Mouse (Mus musculus) heart, adult 2 months (tissue): ENCODE data around the gene Mdm1. TPM values are rescaled to one million over a fixed set of nuclear protein-coding genes. Genes with fewer than 3 reads are reported as not detected.
A peak's percentile ranks its signal among the peaks of the same experiment; 100 is the strongest.

Experiments
- DNase-seq, 2 experiments: peaks; one replicate each; pipeline ENCODE4 v3.0.0; 2021
- H3K27ac ChIP-seq: fragments of 200-600 bp; 2 replicates; pipeline ENCODE4 v1.8.1; 2022
- H3K27me3 ChIP-seq: fragments of 200-500 bp; 2 replicates; pipeline ENCODE4 v1.6.1; 2012; ENCODE audit warnings: mild to moderate bottlenecking, low read length, inconsistent platforms, mixed read lengths; ENCODE audit not compliant: control insufficient read depth, insufficient read depth
- H3K36me3 ChIP-seq: fragments of 200-500 bp; 2 replicates; pipeline ENCODE4 v1.6.1; 2012; ENCODE audit warnings: low read length, inconsistent platforms; ENCODE audit not compliant: control insufficient read depth, insufficient read depth
- H3K4me1 ChIP-seq: fragments of 200-500 bp; 2 replicates; pipeline ENCODE4 v1.6.1; 2011; ENCODE audit warnings: low read length; ENCODE audit not compliant: control insufficient read depth, insufficient read depth
- H3K4me3 ChIP-seq: fragments of 200-600 bp; 2 replicates; pipeline ENCODE4 v1.8.1; 2022
- H3K79me2 ChIP-seq: fragments of 200-500 bp; replicated peaks from 2 replicates; pipeline ENCODE4 v1.6.1; 2012; ENCODE audit warnings: mild to moderate bottlenecking, inconsistent platforms, low read length, moderate library complexity, mixed read lengths; ENCODE audit not compliant: control insufficient read depth, insufficient read depth
- H3K9ac ChIP-seq: fragments of 200-500 bp; 2 replicates; pipeline ENCODE4 v1.6.1; 2012; ENCODE audit warnings: low read depth, mild to moderate bottlenecking, control low read depth, inconsistent platforms, low read length, mixed read lengths
- CTCF ChIP-seq: fragments of 200-600 bp; IDR thresholded peaks from 2 replicates; pipeline ENCODE4 v1.8.1; 2022; ENCODE audit warnings: antibody characterized with exemption, mild to moderate bottlenecking, moderate library complexity
- EP300 ChIP-seq: fragments of 200-500 bp; IDR thresholded peaks from 2 replicates; pipeline ENCODE4 v1.6.1; 2011; ENCODE audit warnings: low read depth, low read length, control low read depth; ENCODE audit not compliant: insufficient read depth
- POLR2A ChIP-seq: fragments of 200-500 bp; IDR thresholded peaks from 2 replicates; pipeline ENCODE4 v1.6.1; 2011; ENCODE audit warnings: mild to moderate bottlenecking, low read depth, low read length, control low read depth; ENCODE audit not compliant: insufficient read depth
- WGBS: fragments of 180-500 bp; shearing (Covaris S2); methylation state at CpG from one replicate; pipeline ENCODE4 v1.1.7; 2018; 5-methylcytosine and 5-hydroxymethylcytosine counted together
- intact Hi-C: fragments of 180-260 bp; cut with DNase I; formaldehyde crosslinking; loops from one replicate; pipeline ENCODE4 v1.15.1; 2025
- polyA plus RNA-seq: library from polyadenylated mRNA; depleted of rRNA; stranded (reverse); fragments of >200 nt; gene quantifications from 2 replicates; pipeline ENCODE4 v1.2.3, GENCODE M21; 2012
- total RNA-seq, 2 experiments: library from RNA; stranded (reverse); gene quantifications; 2 replicates each; pipeline ENCODE4 v1.2.3; 2021

The Mdm1 gene
- total and polyA plus RNA-seq, 3 experiments = 3.3 to 4.0 (median 3.9) TPM

DNA sequence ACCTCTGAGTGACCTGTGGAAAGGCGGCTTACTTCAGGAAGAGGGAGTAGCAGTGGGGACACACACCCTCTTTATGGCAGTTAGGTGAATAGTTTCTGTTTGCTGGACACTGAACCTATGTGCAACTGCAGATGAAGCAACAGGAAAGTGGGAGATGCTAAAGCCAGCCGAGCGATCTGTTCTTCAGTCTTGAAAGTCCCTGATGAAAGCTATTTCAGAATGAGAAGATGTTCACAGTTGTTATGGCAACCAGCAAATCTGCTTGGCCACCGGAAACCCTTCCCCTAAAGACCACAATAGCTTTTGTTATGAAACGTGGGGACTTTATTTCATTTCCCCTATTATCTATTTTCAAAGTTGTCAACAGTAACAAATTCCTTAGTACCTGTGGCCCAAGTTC, 41.0 kb upstream of the Mdm1 start:
- intact Hi-C loops = loop anchor here (5.0 kb wide), 2 partner anchors 118 to 193 kb away; no protein-coding TSS in a partner anchor

DNA sequence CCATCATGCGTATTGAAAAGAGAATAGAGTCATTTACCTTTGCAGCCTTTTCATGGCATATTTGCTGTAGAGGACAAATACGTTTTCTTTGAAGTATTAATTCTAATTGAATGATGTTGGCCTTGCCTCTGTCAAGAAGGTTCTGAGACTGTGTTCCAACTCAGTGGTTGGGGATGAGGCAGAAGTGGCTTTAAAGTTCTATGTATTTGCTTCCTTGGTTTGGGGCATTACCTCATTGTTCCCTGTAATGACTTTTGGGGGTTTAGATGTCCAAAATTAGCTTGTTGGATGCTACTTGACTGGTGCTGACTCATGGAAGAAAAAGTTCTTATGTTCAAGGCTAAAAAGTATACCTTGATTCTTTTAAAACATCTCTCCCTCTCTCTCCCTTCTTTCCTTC, 40.6 kb upstream of the Mdm1 start:
- H3K9ac ChIP-seq = no peak overlapping the region
- no peak overlapping the region for H3K27ac ChIP-seq
- H3K79me2 ChIP-seq = no peaks in the 10 kb centered on the region
- H3K36me3 ChIP-seq = no peaks in the 10 kb centered on the region
- DNase-seq = no peak
- peaks cover 3% of the 10 kb centered on the region for H3K4me1 ChIP-seq
- no peaks in the 10 kb centered on the region for H3K27me3 ChIP-seq
- 80% methylated on average over 2 of the region's 2 CpGs for WGBS
- TF ChIP-seq CTCF = no peak
- TF ChIP-seq EP300 = no peak
- no peak for TF ChIP-seq POLR2A
- H3K4me3 ChIP-seq = no peak overlapping the region
- intact Hi-C loops = loop anchor here (5.0 kb wide), 2 partner anchors 119 to 194 kb away; no protein-coding TSS in a partner anchor

More for the DNA sequence above, 41.0 kb upstream of the Mdm1 start:
- peaks cover 3% of the 10 kb centered on the region for H3K4me1 ChIP-seq
- H3K4me3 ChIP-seq = no peak overlapping the region
- WGBS = 44% methylated on average over 5 of the region's 5 CpGs
- DNase-seq = no peak
- H3K9ac ChIP-seq = no peak overlapping the region
- no peak overlapping the region for H3K27ac ChIP-seq
- H3K27me3 ChIP-seq = no peaks in the 10 kb centered on the region
- TF ChIP-seq EP300 = no peak
- TF ChIP-seq POLR2A = no peak
- TF ChIP-seq CTCF = no peak
- no peaks in the 10 kb centered on the region for H3K36me3 ChIP-seq
- no peaks in the 10 kb centered on the region for H3K79me2 ChIP-seq

DNA sequence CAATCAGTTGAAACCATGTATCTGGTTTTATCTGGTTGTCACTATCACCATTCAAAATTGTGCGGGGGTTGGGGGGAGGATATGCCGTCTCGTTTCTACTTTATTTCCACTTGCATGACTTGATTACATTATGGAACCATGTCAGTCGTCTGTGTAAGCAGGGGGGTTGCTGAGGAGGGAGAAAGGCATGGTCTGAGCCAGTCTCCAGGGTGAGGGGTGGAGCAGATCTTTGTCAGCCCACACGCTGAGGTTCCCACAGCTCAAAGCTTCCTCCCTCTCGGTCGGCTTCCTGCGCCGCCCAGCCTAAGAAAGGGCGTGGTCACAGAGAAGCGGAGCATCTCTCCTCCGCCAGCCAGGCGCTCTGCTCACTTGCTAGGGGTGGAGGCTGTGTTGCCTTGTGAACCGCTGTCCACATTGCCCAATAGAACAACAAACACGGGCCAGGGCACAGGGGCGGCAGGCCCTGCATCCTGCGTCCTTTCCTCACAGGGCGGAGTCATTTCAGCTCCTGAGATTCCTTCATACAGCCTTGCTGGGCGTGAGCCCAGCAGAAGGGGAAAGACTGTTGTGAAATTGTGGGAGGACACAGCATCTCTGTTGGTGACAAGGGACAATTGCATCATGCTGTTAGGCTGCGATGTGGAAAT, 38.5 kb upstream of the Mdm1 start:
- WGBS = 0% methylated on average over 20 of the region's 20 CpGs
- H3K27ac ChIP-seq = peak overlapping the region; percentile 62

DNA sequence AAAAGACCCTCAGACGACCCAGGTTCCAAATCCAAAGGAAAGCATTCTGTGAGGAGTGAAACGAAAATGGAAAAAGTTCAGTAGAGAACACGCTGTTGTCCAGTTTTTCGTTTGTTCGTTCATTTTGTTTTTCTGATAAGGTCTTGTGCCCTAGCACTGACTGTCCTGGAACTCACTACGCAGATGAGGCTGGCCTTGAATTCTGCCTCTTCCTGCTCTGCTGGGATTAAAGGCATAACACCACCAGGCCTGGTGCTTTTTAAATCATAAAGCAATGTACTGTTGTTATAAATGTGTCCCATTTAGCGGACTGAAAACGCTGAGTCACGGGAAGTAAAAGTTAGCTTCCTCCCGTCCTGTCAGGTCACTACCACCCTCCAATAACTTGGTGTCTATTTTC, 37.7 kb upstream of the Mdm1 start:
- 50% methylated on average over 10 of the region's 10 CpGs for WGBS
- Histone ChIP-seq H3K4me1 (peaks cover 3% of the 10 kb centered on the region), H3K9ac (no peak overlapping the region), H3K4me3 (no peak overlapping the region), H3K79me2 (no peaks in the 10 kb centered on the region), H3K27ac (peak overlapping the region; percentile 62), H3K36me3 (no peaks in the 10 kb centered on the region), H3K27me3 (no peaks in the 10 kb centered on the region)
- DNase-seq = no peak
- no peak for TF ChIP-seq CTCF
- TF ChIP-seq EP300 = 0 out of 2 replicates have a peak, but pooled peaks have one; percentile 36
- intact Hi-C loops = loop anchor here (1.0 to 5.0 kb wide), 3 partner anchors 122 to 259 kb away; no protein-coding TSS in a partner anchor

More for the DNA sequence above, 38.5 kb upstream of the Mdm1 start:
- no peaks in the 10 kb centered on the region for H3K36me3 ChIP-seq
- TF ChIP-seq EP300 (peak; percentile 92), CTCF (no peak), POLR2A (peak; percentile 69)
- intact Hi-C loops = loop anchor here (1.0 to 5.0 kb wide), 3 partner anchors 121 to 258 kb away; no protein-coding TSS in a partner anchor
- H3K9ac ChIP-seq = peak overlapping the region; percentile 39; the same call in 1 of the 2 replicates
- peaks cover 3% of the 10 kb centered on the region for H3K4me1 ChIP-seq
- H3K79me2 ChIP-seq = no peaks in the 10 kb centered on the region
- H3K4me3 ChIP-seq = peak overlapping the region; percentile 45
- DNase-seq = peak; percentile 88 to 95
- no peaks in the 10 kb centered on the region for H3K27me3 ChIP-seq

DNA sequence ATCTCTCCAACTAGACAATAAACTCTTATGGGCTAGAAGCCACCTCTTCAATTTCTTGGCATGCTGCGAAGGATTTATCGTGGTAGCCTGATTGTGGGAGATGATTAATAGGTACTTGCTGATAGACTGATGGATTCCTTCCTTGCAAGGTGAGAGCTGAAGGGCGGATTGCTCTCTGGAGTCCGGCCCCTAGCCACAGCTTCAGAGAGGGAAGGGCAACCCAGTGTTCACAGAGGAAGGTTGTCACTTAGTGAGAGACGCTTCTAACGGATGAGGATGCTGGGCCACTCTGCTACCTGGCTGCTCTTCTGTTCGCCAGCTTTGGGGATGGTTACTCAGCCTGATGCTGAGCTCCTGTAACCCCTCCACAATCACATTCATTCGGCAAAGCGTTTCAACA, 34.6 kb upstream of the Mdm1 start:
- H3K4me3 ChIP-seq = no peak overlapping the region
- H3K27me3 ChIP-seq = no peaks in the 10 kb centered on the region
- no peak for DNase-seq
- H3K36me3 ChIP-seq = no peaks in the 10 kb centered on the region
- no peak overlapping the region for H3K27ac ChIP-seq
- 82% methylated on average over 9 of the region's 9 CpGs for WGBS
- peaks cover 4% of the 10 kb centered on the region for H3K4me1 ChIP-seq
- intact Hi-C loops = no loop called here
- H3K79me2 ChIP-seq = no peaks in the 10 kb centered on the region
- no peak overlapping the region for H3K9ac ChIP-seq
- TF ChIP-seq POLR2A (no peak), EP300 (no peak), CTCF (no peak)

DNA sequence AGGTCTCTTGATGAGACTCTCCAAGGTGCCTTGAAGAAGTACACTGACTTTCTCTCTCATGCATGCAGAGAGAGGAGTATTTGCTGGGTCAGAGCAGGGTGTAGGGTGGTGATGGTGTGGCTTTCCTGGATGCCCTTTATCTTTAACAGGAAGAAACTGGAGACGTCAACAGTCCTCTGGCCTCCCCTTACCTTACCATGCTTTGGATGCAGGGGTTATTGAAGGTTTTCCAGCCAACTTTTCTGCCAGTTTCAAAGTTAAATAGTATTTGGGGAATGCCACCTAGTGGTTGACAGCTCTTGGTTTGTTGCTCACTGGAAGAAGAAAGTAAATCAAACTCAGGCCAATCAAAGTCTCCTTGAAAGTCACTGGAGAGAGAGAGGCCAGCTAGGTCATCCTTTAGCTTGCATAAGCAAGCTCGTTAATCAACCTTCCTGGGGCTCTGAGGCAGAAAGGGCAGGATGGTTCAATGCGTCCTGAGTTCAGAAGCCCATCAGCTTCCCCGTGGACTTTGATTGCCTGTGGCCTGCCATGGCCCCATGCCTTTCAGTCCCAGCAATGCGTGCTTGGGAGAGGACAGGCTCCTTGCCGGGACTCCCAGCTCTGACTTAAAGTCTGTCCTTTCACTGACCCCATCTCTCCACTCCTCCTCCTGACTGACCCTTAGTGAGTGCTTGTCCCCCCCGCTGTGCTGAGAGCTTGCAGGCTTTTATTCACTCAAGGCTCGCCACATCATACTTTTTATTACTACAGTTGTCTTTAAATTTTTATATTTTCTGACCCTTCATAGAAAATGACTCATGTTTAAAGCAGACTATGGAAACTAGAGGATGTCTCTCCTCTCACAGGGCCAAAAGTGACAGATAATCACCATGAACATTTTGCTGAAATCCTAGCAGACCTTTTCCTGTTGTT, 31.3 kb upstream of the Mdm1 start:
- TF ChIP-seq POLR2A (no peak), EP300 (0 out of 2 replicates have a peak, but pooled peaks have one; percentile 21), CTCF (peak; percentile 83)
- no peak overlapping the region for H3K9ac ChIP-seq
- intact Hi-C loops = loop anchor here (2.0 to 5.0 kb wide), 3 partner anchors 63 to 378 kb away; partner anchors contain the start of gene Nup107
- H3K4me3 ChIP-seq = no peak overlapping the region
- 41% methylated on average over 8 of the region's 8 CpGs for WGBS
- H3K79me2 ChIP-seq = no peaks in the 10 kb centered on the region
- DNase-seq = peak in 1 of 2 experiments; percentile 46
- H3K27me3 ChIP-seq = no peaks in the 10 kb centered on the region
- H3K4me1 ChIP-seq = peaks cover 2% of the 10 kb centered on the region
- no peaks in the 10 kb centered on the region for H3K36me3 ChIP-seq
- no peak overlapping the region; the same call in 1 of the 2 replicates for H3K27ac ChIP-seq
